ENCODE assay signal across 19 mouse cellular contexts in the genomic region with DNA sequence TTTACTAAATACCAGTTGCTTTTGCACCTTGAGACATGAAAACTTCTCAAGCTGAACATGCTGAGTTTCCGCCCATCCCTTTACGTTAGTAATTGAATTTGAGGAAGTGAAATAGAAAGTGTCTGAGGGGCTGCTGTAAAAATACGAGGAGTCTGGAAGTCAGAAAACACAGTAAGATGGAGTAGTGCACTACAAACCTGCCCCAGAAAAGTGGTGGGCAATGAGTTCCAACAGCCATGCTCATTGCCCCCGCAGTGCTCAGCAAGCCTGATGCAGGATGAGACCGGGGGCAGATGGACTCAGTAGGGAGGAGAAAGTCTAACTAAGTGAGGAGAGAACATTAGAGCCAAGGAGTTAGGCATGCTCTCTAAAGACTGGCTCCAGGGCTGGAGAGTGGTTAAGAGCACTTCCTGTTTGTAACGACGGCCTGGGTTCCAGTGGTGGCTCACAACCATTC. TPM values are rescaled to one million over a fixed set of nuclear protein-coding genes. Genes with fewer than 3 reads are reported as not detected.
DNase-seq lines count a peak whose midpoint lies in the region.
"Had no signal": no experiment of that assay in that cellular context is flagged by ENCODE, and none has a peak within 500 bp of the region (broad histone marks: within the 10 kb centered on the region; RNA-seq: fewer than 3 reads in every experiment).

No protein-coding gene starts in this region.

- peak; percentile 9 for DNase-seq in heart, adult 8-10 months (ENCODE audit: low spot score)
- no peak for DNase-seq in heart, postnatal 14 days
- peak; percentile 72 to 74 for DNase-seq in B cell, adult 2 months
- peak; percentile 20 for DNase-seq in c-Kit-positive CD71-negative TER-119-negative erythroid progenitor cells, embryonic 14.5 days (ENCODE audit: low read depth)
- DNase-seq in urinary bladder, postnatal 10 days (ENCODE audit: low spot score): no peak
- no peak for DNase-seq in cerebellum, postnatal 14 days
- no peak for DNase-seq in left cerebral cortex, adult 8-10 months (ENCODE audit: low spot score in 2 of 2)
- DNase-seq: cerebellum, adult 2 months; gastrocnemius, postnatal 14 days; kidney, adult 2 months; layer of hippocampus, postnatal 36 days had no signal

- intact Hi-C loops in heart, postnatal 14 days (cut with DNase I): no loop called here

- peaks cover 18% of the 10 kb centered on the region for H3K4me1 ChIP-seq in megakaryocyte, embryonic 14.5 days
- H3K4me1 ChIP-seq: heart, embryonic 15.5 days had no signal

- H3K4me3 ChIP-seq in megakaryocyte, embryonic 14.5 days (replicated peaks): peak overlapping the region; percentile 62
- H3K4me3 ChIP-seq: heart, embryonic 15.5 days; limb, embryonic 13.5 days; neural tube, embryonic 15.5 days had no signal

- H3K36me3 ChIP-seq in megakaryocyte, embryonic 14.5 days (replicated peaks; ENCODE audit: low read length): no peaks in the 10 kb centered on the region
- H3K36me3 ChIP-seq: heart, embryonic 15.5 days; limb, embryonic 13.5 days; neural tube, embryonic 15.5 days had no signal

- no peaks in the 10 kb centered on the region for H3K27me3 ChIP-seq in megakaryocyte, embryonic 14.5 days (replicated peaks)
- H3K27me3 ChIP-seq: heart, embryonic 15.5 days; limb, embryonic 13.5 days; neural tube, embryonic 15.5 days had no signal

- H3K9me3 ChIP-seq in megakaryocyte, embryonic 14.5 days: peaks cover 4% of the 10 kb centered on the region
- H3K9me3 ChIP-seq: heart, embryonic 15.5 days; limb, embryonic 13.5 days; neural tube, embryonic 15.5 days had no signal

RNA-seq across cellular contexts. Expression of gene Baz1a, which starts 5.3 kb away (rescaled TPM):
- 1 to 10 TPM; 4.4 to 8.2 (median 7.9) TPM for total RNA-seq in heart, adult 8-10 months (2022)
- 10 to 100 TPM in 1 of 2 experiments, 1 to 10 TPM in 1; 9.9 to 10.4 TPM for total RNA-seq in heart, postnatal 14 days (2021)
- 0.63 and 4.2 TPM in 2 replicates for polyA plus RNA-seq in megakaryocyte, embryonic 14.5 days (2012; ENCODE audit: insufficient read depth, low replicate concordance)
- 1 to 10 TPM; 1.6 to 4.2 (median 3.4) TPM for total RNA-seq in left cerebral cortex, adult 8-10 months (2022)

RNA-seq across cellular contexts. Expression of gene Gm20403, which starts 33.1 kb away (rescaled TPM):
- not detected for total RNA-seq in heart, adult 8-10 months (2022)
- total RNA-seq in heart, postnatal 14 days (2021): not detected
- polyA plus RNA-seq in megakaryocyte, embryonic 14.5 days (2012; ENCODE audit: insufficient read depth, low replicate concordance): not detected in 2 replicates
- not detected for total RNA-seq in left cerebral cortex, adult 8-10 months (2022)
- total RNA-seq: gastrocnemius, postnatal 14 days; layer of hippocampus, postnatal 36 days had no signal
- polyA plus RNA-seq: C2C12; cerebellum, adult 2 months; forebrain, embryonic 16.5 days; heart, embryonic 15.5 days; hindbrain, embryonic 16.5 days; kidney, adult 2 months; large intestine, adult 2 months; limb, embryonic 13.5 days; neural tube, embryonic 15.5 days had no signal

Comparison
In these comparisons a context has a peak if more than half of its experiments do, and no peak if none do; other contexts are left out.
1. DNase-seq: peak in heart, adult 8-10 months (single experiment), B cell, adult 2 months (2 of 2) and c-Kit-positive CD71-negative TER-119-negative erythroid progenitor cells, embryonic 14.5 days (single experiment); none in heart, postnatal 14 days (0 of 2), urinary bladder, postnatal 10 days (single experiment), cerebellum, postnatal 14 days (0 of 2) and left cerebral cortex, adult 8-10 months (0 of 2).